ENCODE assay signal across 8 mouse cellular contexts in the genomic region with DNA sequence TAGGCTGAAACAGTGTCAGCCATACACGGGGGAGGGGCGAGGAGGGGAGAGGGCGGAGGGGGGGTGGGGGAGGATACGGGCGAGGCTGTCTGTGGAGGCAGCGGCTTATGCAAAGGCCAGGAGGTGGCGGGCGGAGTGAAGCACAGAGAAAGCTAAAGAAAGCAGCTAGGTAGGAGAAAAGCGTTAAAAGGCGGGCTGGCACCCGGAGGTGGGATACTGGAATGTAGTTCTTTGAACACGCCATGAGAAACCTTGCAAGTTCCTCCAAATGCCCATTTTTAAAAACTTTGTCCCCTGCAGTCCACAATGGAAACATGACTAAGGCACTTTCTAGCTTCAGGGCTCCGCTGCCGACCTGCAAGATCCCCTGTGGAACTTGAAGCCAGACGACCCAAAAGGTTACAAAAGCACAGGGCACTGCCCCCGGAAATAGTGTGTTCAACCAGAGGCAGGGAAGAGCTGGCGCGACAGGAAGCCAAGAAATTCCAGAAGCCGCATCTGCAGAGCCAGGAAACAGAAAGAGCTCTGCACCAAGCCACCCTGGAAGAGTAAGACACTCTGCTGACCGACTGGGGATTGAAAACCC. TPM values are rescaled to one million over a fixed set of nuclear protein-coding genes. Genes with fewer than 3 reads are reported as not detected.
DNase-seq lines count a peak whose midpoint lies in the region; ATAC-seq and TF ChIP-seq lines count a peak whose summit lies in the region.

No protein-coding gene starts in this region.

- peak overlapping the region; percentile 83 for H3K27ac ChIP-seq in lung, embryonic 14.5 days (ENCODE audit: low read depth)

- H3K36me3 ChIP-seq in lung, embryonic 14.5 days (ENCODE audit: insufficient read depth) = no peaks in the 10 kb centered on the region

- peak; percentile 38; the same call in 1 of the 2 replicates for ATAC-seq in lung, embryonic 14.5 days (ENCODE audit: insufficient read depth)

- H3K4me3 ChIP-seq in lung, embryonic 14.5 days (ENCODE audit: low read depth, low read length) = peak overlapping the region; percentile 22

- H3K9ac ChIP-seq in lung, embryonic 14.5 days = peak overlapping the region; percentile 46

- WGBS in lung, embryonic 14.5 days = 7% methylated on average over 20 of the region's 20 CpGs

- H3K27me3 ChIP-seq in lung, embryonic 14.5 days (ENCODE audit: insufficient read depth, low read length) = no peaks in the 10 kb centered on the region

- no peak for TF ChIP-seq CTCF in lung, embryonic 14.5 days (IDR thresholded peaks at IDR 0.05; ENCODE audit: low read depth)

- peak overlapping the region; percentile 56 for H3K4me2 ChIP-seq in lung, embryonic 14.5 days

- H3K9me3 ChIP-seq in lung, embryonic 14.5 days (ENCODE audit: low read depth, low read length) = no peaks in the 10 kb centered on the region

- peaks cover 11% of the 10 kb centered on the region for H3K4me1 ChIP-seq in lung, embryonic 14.5 days (ENCODE audit: insufficient read depth)

- peak; percentile 62 to 86 for DNase-seq in adrenal gland, adult (ENCODE audit: inconsistent age in 2 of 2, low spot score in 1 of 2)
- DNase-seq in adrenal gland, postnatal 4 days (ENCODE audit: low spot score in 2 of 2) = no peak
- DNase-seq in embryo, embryonic 10.5 days (ENCODE audit: low spot score) = peak; percentile 77
- peak; percentile 57 to 60 for DNase-seq in heart, adult 9 months (ENCODE audit: low spot score in 2 of 2)
- DNase-seq in kidney, adult 8-10 months = peak; percentile 72 to 74
- peak; percentile 79 for DNase-seq in lung, embryonic 14.5 days
- DNase-seq in retina, postnatal 1 day = peak; percentile 50
- DNase-seq in layer of hippocampus, adult 9-10 months (ENCODE audit: low spot score) = no peak

RNA-seq across cellular contexts. Expression of gene Sowahb, which starts 39.5 kb away (rescaled TPM):
- under 1 TPM; 0.85 to 0.90 TPM for total RNA-seq in adrenal gland, postnatal 4 days (2021)
- polyA plus RNA-seq in lung, embryonic 14.5 days (2014; fragmentation: Nextera tagmentation; extraction: Ambion mirVana) = 1.8 and 2.0 TPM in 2 replicates

Comparison
In these comparisons a context has a peak if more than half of its experiments do, and no peak if none do; other contexts are left out.
1. DNase-seq: peak in adrenal gland, adult (2 of 2), embryo, embryonic 10.5 days (single experiment), heart, adult 9 months (2 of 2), kidney, adult 8-10 months (2 of 2), lung, embryonic 14.5 days (single experiment) and retina, postnatal 1 day (single experiment); none in adrenal gland, postnatal 4 days (0 of 2) and layer of hippocampus, adult 9-10 months (single experiment).